Mouse (Mus musculus) midbrain, embryonic 15.5 days (tissue): ENCODE data around the gene Gss. TPM values are rescaled to one million over a fixed set of nuclear protein-coding genes. Genes with fewer than 3 reads are reported as not detected.
"Not testable (repeated sequence)": the region's sequence is repeated elsewhere in the genome, so short reads cannot be mapped to it uniquely, and the experiment has no call there.

Experiments used
- ATAC-seq: fragments of 200-750 bp; cut with Nextera tagmentation; replicated peaks from 2 replicates; pipeline ENCODE4 v1.8.0; 2017; ENCODE audit warnings: moderate TSS enrichment
- H3K27ac ChIP-seq: fragments of 300-500 bp; sonication (generic); 2 replicates; pipeline ENCODE4 v1.5.1; 2015; ENCODE audit warnings: mild to moderate bottlenecking, inconsistent platforms
- H3K27me3 ChIP-seq: fragments of 300-500 bp; sonication (generic); replicated peaks from 2 replicates; pipeline ENCODE4 v1.6.1; 2015; ENCODE audit warnings: inconsistent platforms
- H3K36me3 ChIP-seq: fragments of 300-500 bp; sonication (generic); replicated peaks from 2 replicates; pipeline ENCODE4 v1.6.1; 2015; ENCODE audit warnings: inconsistent platforms
- H3K4me1 ChIP-seq: fragments of 300-500 bp; sonication (generic); 2 replicates; pipeline ENCODE4 v1.6.1; 2015; ENCODE audit warnings: inconsistent platforms
- H3K4me2 ChIP-seq: fragments of 300-500 bp; sonication (generic); 2 replicates; pipeline ENCODE4 v1.6.1; 2015; ENCODE audit warnings: inconsistent platforms, mild to moderate bottlenecking, moderate library complexity
- H3K4me3 ChIP-seq: fragments of 300-500 bp; sonication (generic); 2 replicates; pipeline ENCODE4 v1.5.1; 2015; ENCODE audit warnings: mild to moderate bottlenecking, inconsistent platforms
- H3K9ac ChIP-seq: fragments of 300-500 bp; sonication (generic); 2 replicates; pipeline ENCODE4 v1.6.1; 2015; ENCODE audit warnings: mild to moderate bottlenecking, inconsistent platforms
- H3K9me3 ChIP-seq: fragments of 300-500 bp; sonication (generic); 2 replicates; pipeline ENCODE4 v1.6.1; 2016; ENCODE audit warnings: inconsistent platforms
- WGBS: fragments of 180-500 bp; shearing (Covaris S2); methylation state at CpG from one replicate; pipeline ENCODE4 v1.1.7; 2015; ENCODE audit warnings: mixed read lengths; 5-methylcytosine and 5-hydroxymethylcytosine counted together
- polyA plus RNA-seq: library from polyadenylated mRNA; unstranded; fragments of >200 nt; fragmentation: Nextera tagmentation; extraction: Ambion mirVana; gene quantifications from 2 replicates; pipeline ENCODE4 v1.2.1, GENCODE M21; 2015

Gene Gss
- polyA plus RNA-seq, 1 experiment from 2014 or later, result 16.3 TPM

- H3K9ac ChIP-seq, result no peak overlapping the region
- peak; percentile 60; the same call in 1 of the 2 replicates for ATAC-seq
- H3K9me3 ChIP-seq, result no peaks in the 10 kb centered on the region
- 0 out of 2 replicates have a peak, but pooled peaks cover 6% of the 10 kb centered on the region for H3K27me3 ChIP-seq
- H3K27ac ChIP-seq, result no peak overlapping the region
- H3K4me1 ChIP-seq, result peaks cover 4% of the 10 kb centered on the region; the same call in 1 of the 2 replicates
- H3K4me3 ChIP-seq, result peak overlapping the region; percentile 23
- WGBS, result 5% methylated on average over 20 of the region's 20 CpGs
- peak overlapping the region; percentile 42 for H3K4me2 ChIP-seq
- H3K36me3 ChIP-seq, result no peaks in the 10 kb centered on the region
Measured at GRCm38 (mm10) chr2:155613326-155613755, 20.7 kb upstream of the Gss start.

- Histone ChIP-seq H3K27me3 (0 out of 2 replicates have a peak, but pooled peaks cover 6% of the 10 kb centered on the region), H3K9me3 (no peaks in the 10 kb centered on the region), H3K4me3 (no peak overlapping the region), H3K27ac (no peak overlapping the region), H3K9ac (no peak overlapping the region), H3K4me1 (peaks cover 4% of the 10 kb centered on the region; the same call in 1 of the 2 replicates), H3K4me2 (no peak overlapping the region), H3K36me3 (no peaks in the 10 kb centered on the region)
- no peak for ATAC-seq
- WGBS, result 89% methylated on average over 9 of the region's 9 CpGs
Measured at GRCm38 (mm10) chr2:155611834-155612550, 19.4 kb upstream of the Gss start.

GRCm38 (mm10) chr2:155610978-155611377 is 18.4 kb upstream of the Gss start, which contains the start of gene Myh7b:
Myh7b (plus strand) TSS chr2:155611212.
- ATAC-seq, result no peak
- H3K9ac ChIP-seq, result no peak within 1 kb of the TSS

GRCm38 (mm10) chr2:155606360-155606759 is 13.8 kb upstream of the Gss start:
- Histone ChIP-seq H3K9me3 (no peaks in the 10 kb centered on the region), H3K27ac (no peak overlapping the region), H3K9ac (no peak overlapping the region), H3K36me3 (no peaks in the 10 kb centered on the region), H3K4me2 (no peak overlapping the region), H3K27me3 (no peaks in the 10 kb centered on the region), H3K4me3 (no peak overlapping the region), H3K4me1 (no peaks in the 10 kb centered on the region)
- 76% methylated on average over 4 of the region's 4 CpGs for WGBS
- no peak for ATAC-seq

More at GRCm38 (mm10) chr2:155610978-155611377, 18.4 kb upstream of the Gss start, which contains the start of gene Myh7b:
- Histone ChIP-seq H3K27ac (no peak within 1 kb of the TSS), H3K4me3 (no peak within 1 kb of the TSS), H3K36me3 (no peaks in the 10 kb centered on the region), H3K27me3 (0 out of 2 replicates have a peak, but pooled peaks cover 6% of the 10 kb centered on the region), H3K4me2 (no peak within 1 kb of the TSS), H3K9me3 (no peaks in the 10 kb centered on the region), H3K4me1 (peaks cover 4% of the 10 kb centered on the region; the same call in 1 of the 2 replicates)
- WGBS, result 36% methylated on average over 4 of the region's 4 CpGs

- H3K4me3 ChIP-seq, H3K9ac ChIP-seq, H3K27me3 ChIP-seq, H3K27ac ChIP-seq, H3K4me1 ChIP-seq, H3K9me3 ChIP-seq, ATAC-seq, H3K36me3 ChIP-seq, H3K4me2 ChIP-seq: not testable (repeated sequence)
- WGBS, result 82% methylated on average over 4 of the region's 4 CpGs
Measured at GRCm38 (mm10) chr2:155605236-155605589, 12.6 kb upstream of the Gss start.

GRCm38 (mm10) chr2:155604560-155605235 is 12.1 kb upstream of the Gss start:
- no peak for ATAC-seq
- no peak overlapping the region for H3K4me3 ChIP-seq
- no peak overlapping the region for H3K4me2 ChIP-seq
- H3K4me1 ChIP-seq, result no peaks in the 10 kb centered on the region
- H3K36me3 ChIP-seq, result no peaks in the 10 kb centered on the region
- H3K9ac ChIP-seq, result no peak overlapping the region
- no peak overlapping the region for H3K27ac ChIP-seq
- 66% methylated on average over 10 of the region's 10 CpGs for WGBS
- H3K9me3 ChIP-seq, result no peaks in the 10 kb centered on the region
- H3K27me3 ChIP-seq, result no peaks in the 10 kb centered on the region

- no peaks in the 10 kb centered on the region for H3K4me1 ChIP-seq
- H3K36me3 ChIP-seq, result no peaks in the 10 kb centered on the region
- H3K27ac ChIP-seq, result no peak overlapping the region
- H3K4me2 ChIP-seq, result no peak overlapping the region
- no peak for ATAC-seq
- 66% methylated on average over 3 of the region's 3 CpGs for WGBS
- H3K9me3 ChIP-seq, result no peaks in the 10 kb centered on the region
- no peak overlapping the region for H3K9ac ChIP-seq
- H3K4me3 ChIP-seq, result no peak overlapping the region
- H3K27me3 ChIP-seq, result no peaks in the 10 kb centered on the region
Measured at GRCm38 (mm10) chr2:155603707-155604106, 11.1 kb upstream of the Gss start.

- H3K4me2 ChIP-seq, result no peak overlapping the region
- no peak for ATAC-seq
Measured at GRCm38 (mm10) chr2:155595516-155595915, 2.9 kb upstream of the Gss start.

GRCm38 (mm10) chr2:155592854-155593283 is 259 bp upstream of the Gss start:
- Histone ChIP-seq H3K36me3 (no peaks in the 10 kb centered on the region), H3K9me3 (no peaks in the 10 kb centered on the region), H3K9ac (peak overlapping the region; percentile 61), H3K4me1 (peaks cover 12% of the 10 kb centered on the region), H3K27me3 (no peaks in the 10 kb centered on the region), H3K4me3 (peak overlapping the region; percentile 68), H3K4me2 (peak overlapping the region; percentile 90), H3K27ac (peak overlapping the region; percentile 77)
- WGBS, result 1% methylated on average over 9 of the region's 9 CpGs
- ATAC-seq, result no peak

More at GRCm38 (mm10) chr2:155595516-155595915, 2.9 kb upstream of the Gss start:
- Histone ChIP-seq H3K27ac (no peak overlapping the region), H3K9me3 (no peaks in the 10 kb centered on the region), H3K4me3 (no peak overlapping the region), H3K36me3 (no peaks in the 10 kb centered on the region), H3K27me3 (no peaks in the 10 kb centered on the region), H3K9ac (no peak overlapping the region), H3K4me1 (peaks cover 12% of the 10 kb centered on the region)
- 80% methylated on average over 6 of the region's 6 CpGs for WGBS

GRCm38 (mm10) chr2:155591676-155592075 is 934 bp downstream of the Gss start:
- H3K9ac ChIP-seq, result peak overlapping the region; percentile 61
- peak overlapping the region; percentile 77; the same call in 1 of the 2 replicates for H3K27ac ChIP-seq
- no peaks in the 10 kb centered on the region for H3K9me3 ChIP-seq
- no peaks in the 10 kb centered on the region for H3K36me3 ChIP-seq
- H3K4me1 ChIP-seq, result peaks cover 12% of the 10 kb centered on the region
- no peaks in the 10 kb centered on the region for H3K27me3 ChIP-seq
- 4% methylated on average over 6 of the region's 6 CpGs for WGBS
- H3K4me3 ChIP-seq, result peak overlapping the region; percentile 68
- H3K4me2 ChIP-seq, result peak overlapping the region; percentile 90
- no peak for ATAC-seq

GRCm38 (mm10) chr2:155590876-155591275 is 1.7 kb downstream of the Gss start:
- WGBS, result 95% methylated on average over 2 of the region's 2 CpGs
- Histone ChIP-seq H3K4me2 (no peak overlapping the region), H3K27me3 (no peaks in the 10 kb centered on the region), H3K9me3 (no peaks in the 10 kb centered on the region), H3K9ac (no peak overlapping the region), H3K27ac (no peak overlapping the region), H3K4me1 (peaks cover 12% of the 10 kb centered on the region), H3K4me3 (no peak overlapping the region), H3K36me3 (no peaks in the 10 kb centered on the region)
- no peak for ATAC-seq

- Histone ChIP-seq H3K27me3 (no peaks in the 10 kb centered on the region), H3K36me3 (no peaks in the 10 kb centered on the region), H3K9ac (no peak overlapping the region), H3K4me2 (no peak overlapping the region), H3K27ac (no peak overlapping the region), H3K9me3 (no peaks in the 10 kb centered on the region), H3K4me3 (no peak overlapping the region), H3K4me1 (peaks cover 12% of the 10 kb centered on the region)
- ATAC-seq, result no peak
- 80% methylated on average over 6 of the region's 6 CpGs for WGBS
Measured at GRCm38 (mm10) chr2:155589521-155589920, 3.1 kb downstream of the Gss start.
